Mouse (Mus musculus): ENCODE measurements around the gene Cnot11. TPM values are rescaled to one million over a fixed set of nuclear protein-coding genes. Genes with fewer than 3 reads are reported as not detected.

The Cnot11 gene
- total RNA-seq (2014; fragmentation: Nextera tagmentation) (16.3 and 28.7 TPM in 2 replicates), total RNA-seq (2017) (25.9 and 28.3 TPM in 2 replicates)

DNA sequence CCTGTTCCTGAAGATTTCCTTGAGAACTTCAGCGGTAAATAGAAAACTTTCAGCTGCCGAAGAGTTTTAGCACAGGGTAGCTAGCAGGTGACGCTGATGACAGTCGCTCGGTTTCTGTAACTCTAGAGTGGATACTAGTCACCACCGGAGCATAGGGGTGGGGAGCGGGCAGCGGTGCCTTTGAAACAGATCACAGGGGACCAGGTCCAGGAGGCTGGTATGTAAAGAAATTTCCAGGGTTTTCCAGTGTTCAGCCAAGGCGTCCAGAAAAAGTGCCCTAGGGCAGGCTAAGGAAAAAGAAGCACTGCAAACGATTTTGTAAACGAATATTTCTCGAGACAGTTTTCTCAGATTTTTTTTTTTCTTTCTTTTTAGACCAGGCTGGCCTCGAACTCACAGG, at the start of gene Cnot11:
Gene Cnot11, plus strand, starts transcription at position 162 of the 400 bp plus-strand sequence.
- ATAC-seq (replicated peaks; ENCODE audit: poor library complexity, severe bottlenecking) = no peak

DNA sequence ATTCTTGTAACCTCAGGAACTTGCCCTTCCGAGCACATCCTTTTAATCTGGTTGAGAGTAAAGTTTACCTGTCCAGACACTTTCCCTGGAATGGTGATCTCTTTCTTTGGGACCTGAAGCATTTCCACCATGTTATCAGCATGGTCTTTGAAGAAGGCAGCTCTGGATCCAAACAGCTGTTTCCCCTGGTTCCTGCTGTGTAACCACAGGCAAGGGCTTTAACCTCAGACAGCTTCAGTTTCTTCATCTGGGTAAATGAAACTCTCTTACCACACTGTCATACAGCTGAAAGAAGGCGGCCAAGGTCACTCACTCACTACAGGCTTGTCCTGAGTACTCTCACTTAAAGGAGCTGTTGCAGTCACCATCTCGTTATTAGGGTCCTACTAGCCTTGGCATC, 47.4 kb upstream of the Cnot11 start:
- peak; percentile 88 for ATAC-seq (replicated peaks; ENCODE audit: poor library complexity, severe bottlenecking)

DNA sequence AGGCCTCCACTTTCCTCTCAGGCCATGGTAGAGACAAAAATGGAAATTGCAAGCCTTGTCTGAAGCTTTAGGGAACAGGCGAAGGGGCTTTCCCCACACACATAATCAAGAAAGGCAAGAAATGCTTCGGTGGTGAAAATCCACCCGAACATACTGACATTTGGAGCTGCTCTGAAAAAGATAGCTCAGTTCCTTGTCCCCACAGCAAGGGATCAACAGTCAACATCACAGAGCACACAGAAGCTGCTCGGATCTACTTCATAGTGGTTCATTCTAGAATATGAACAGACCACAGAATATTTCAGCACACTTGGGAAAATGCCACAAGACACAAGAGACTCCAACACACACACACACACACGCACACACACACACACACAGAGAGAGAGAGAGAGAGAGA, 41.6 kb upstream of the Cnot11 start:
- peak; percentile 75 for ATAC-seq (replicated peaks; ENCODE audit: poor library complexity, severe bottlenecking)

DNA sequence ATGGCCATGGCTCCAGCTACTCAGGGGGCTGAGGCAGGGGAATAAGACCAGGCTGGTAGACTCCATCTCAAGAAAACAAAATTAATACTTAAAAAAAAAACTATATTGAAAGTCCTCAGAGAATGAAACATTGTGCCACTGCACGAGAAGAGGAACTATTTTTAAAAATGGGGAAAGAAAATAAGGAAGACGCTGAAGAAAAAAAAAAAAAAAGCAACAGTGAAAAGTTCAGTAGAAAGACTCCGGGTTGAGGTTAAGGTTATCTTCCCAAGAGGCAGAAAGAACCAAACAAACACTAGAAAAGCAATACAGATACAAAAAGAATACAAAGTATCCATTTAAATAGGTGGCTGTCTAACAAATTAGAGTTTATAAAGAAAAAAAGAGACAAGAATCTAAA, 41.1 kb upstream of the Cnot11 start:
- ATAC-seq (replicated peaks; ENCODE audit: poor library complexity, severe bottlenecking) = peak; percentile 55

DNA sequence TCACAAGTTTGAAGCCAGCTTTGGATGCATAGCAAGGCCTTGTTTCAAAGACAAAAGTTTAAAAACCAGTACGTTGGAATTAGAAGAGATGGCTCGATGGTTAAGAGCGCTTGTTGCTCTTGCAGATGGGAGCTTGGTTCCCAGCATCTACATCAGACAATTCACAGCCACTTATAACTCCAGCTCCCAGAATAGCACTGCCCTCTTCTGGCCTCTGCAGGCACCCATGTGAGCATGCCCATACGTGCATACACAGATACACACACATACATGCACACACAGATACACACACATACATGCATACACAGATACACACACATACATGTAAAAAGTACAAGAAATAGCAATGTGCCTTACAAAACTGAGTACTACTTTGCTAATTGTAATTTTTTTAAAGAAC, 37.8 kb upstream of the Cnot11 start:
- no peak for ATAC-seq (replicated peaks; ENCODE audit: poor library complexity, severe bottlenecking)

DNA sequence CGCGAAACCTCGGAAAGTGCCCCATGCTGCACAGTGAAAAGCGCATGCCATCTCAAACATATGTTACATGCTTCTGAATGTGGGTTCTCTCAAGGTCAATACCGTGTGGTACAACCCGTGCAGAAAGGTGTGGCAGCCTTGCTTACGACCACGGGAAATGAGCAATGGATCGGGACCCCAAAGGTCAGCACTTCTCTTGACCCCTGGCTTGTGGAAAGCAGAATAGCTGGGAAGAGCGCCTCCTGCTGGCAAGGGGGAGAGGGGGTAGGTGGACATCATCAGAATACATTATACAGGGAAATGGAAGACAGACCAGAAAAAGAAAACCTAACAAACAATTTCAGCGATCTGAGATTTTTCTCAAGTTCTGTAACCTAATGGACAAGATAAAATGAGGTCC, 37.0 kb upstream of the Cnot11 start:
- ATAC-seq (replicated peaks; ENCODE audit: poor library complexity, severe bottlenecking) = no peak

DNA sequence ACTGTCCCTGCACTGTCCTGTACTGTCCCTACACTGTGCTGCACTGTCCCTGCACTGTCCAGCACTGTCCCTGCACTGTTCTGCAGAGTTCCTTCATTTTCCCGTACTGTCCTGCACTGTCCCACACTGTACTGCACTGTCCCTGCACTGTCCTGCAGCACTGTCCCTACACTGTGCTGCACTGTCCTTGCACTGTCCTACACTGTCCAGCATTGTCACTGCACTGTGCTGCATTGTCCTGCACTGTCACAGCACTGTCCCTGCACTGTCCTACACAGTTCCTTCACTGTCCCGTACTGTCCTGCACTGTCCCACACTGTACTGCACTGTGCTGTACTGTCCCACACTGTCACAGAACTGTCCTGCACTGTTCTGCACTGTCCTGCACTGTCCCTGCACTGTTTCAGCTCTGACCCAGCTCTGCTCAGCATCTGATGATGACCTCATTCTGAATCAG, 35.3 kb upstream of the Cnot11 start:
- ATAC-seq (replicated peaks; ENCODE audit: poor library complexity, severe bottlenecking) = no peak

DNA sequence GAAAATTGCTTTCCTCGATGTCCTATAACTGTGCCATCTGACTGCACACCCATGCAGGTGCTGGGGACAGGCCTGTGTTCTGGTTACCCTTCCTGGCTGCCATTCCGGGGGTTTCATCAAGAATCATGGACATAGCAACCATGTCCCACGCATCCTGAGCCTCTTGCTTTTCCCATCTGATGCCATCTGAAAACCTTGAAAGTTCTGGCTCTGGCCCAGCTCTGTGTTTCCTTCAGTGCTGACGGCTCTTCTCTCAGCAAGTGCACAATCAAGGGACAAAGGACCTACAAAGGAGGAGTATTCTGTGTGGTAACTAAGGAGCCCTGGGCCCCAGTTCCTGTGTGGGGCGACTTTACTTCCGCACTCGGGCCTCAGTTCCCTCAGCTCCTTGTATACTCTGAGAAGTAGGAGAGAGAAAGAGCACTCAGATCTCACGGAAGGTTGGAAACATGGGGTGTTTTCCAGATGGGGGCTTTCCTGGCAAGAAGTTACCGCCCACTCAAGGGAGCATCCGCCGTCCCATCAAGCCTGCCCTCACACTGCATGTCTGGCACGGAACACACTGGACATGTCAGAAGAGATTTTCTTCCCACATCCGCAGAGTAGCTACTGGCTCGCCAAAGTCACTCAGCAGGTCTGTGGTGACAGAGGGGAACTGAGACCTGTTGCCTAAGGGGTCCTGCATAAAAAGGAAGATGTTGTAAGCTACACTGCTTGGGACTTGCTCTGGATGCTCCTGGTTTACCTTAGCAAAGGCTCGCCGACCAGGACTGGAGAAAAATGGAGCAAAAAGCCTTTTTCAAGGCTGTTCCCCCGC, 31.8 kb upstream of the Cnot11 start:
- peak; percentile 96 for ATAC-seq (replicated peaks; ENCODE audit: poor library complexity, severe bottlenecking)

DNA sequence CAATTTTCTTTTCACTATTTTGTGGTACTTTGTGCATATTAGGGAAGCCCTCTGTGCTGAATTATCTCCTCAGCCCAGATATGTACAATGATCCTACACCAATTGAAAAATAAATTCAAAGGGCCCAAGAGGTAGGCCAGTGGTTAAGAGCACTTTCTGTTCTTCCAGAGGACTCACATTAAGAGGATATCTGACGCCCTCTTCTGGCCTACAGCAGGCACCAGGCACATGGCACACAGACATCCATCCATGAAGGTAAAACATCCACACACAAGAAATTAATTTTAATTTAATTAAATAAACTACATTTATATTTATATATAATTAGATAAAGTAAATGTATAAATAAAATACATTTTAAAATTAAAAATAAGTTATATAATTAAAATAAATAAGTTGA, 30.5 kb upstream of the Cnot11 start:
- 0 out of 2 replicates have a peak, but pooled peaks have one; percentile 24 for ATAC-seq (replicated peaks; ENCODE audit: poor library complexity, severe bottlenecking)

DNA sequence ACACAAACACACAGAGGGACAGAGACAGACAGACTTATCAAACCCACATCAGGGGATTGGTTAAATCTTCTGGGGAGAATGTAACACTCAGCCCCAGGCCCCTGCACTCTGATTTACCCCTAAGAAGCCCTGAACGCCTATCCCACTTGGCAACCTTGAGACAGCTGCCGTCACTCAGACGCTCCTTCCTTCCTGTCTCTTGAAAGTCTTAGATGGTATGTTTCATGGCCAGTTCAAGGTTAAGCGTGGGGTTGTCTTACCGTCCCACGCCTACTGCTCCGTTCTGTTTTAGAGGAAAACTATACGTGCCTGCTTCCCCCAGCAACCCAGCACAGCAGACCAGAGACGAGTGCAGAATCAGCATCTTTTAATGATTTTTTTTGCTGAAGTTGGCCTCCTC, 29.2 kb upstream of the Cnot11 start:
- no peak for ATAC-seq (replicated peaks; ENCODE audit: poor library complexity, severe bottlenecking)

DNA sequence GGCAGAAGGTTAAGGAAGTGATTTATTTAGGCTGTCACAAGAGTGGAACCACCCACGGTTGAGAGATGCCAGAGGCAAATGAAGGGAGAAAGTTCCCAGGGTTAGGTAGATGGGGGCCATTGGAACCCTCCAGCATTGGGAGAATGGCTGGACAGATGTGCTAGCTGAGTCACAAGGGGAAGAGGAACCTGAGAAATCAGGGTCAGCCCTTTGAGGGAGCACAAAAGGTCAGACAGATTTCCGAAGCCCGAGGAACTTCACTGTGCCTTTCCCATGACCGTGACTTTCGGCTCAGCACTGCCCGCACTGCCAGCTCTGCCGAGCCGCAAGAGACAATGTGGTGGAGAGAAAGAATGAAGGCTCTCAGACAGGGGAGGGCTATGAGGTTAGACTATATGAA, 23.0 kb upstream of the Cnot11 start:
- ATAC-seq (replicated peaks; ENCODE audit: poor library complexity, severe bottlenecking) = no peak

DNA sequence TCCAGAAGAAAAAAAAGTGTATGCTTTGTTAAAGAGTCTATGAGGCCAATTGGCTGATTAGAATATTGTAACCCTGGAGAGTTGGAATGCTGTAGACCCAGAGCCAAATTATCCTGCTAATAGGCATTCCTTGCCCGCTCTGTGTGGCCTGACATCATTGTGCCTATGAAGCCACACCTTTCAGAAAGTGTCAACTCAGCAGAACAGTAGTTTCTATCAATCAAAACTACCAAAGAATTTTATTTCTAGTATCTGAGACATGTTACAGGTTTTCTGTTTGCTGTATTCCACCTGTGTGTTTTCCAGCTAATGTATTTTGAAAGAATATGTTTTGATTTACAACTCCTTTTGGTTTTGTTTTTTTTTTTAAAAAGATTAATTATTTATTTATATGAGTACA, 22.6 kb upstream of the Cnot11 start:
- ATAC-seq (replicated peaks; ENCODE audit: poor library complexity, severe bottlenecking) = no peak

DNA sequence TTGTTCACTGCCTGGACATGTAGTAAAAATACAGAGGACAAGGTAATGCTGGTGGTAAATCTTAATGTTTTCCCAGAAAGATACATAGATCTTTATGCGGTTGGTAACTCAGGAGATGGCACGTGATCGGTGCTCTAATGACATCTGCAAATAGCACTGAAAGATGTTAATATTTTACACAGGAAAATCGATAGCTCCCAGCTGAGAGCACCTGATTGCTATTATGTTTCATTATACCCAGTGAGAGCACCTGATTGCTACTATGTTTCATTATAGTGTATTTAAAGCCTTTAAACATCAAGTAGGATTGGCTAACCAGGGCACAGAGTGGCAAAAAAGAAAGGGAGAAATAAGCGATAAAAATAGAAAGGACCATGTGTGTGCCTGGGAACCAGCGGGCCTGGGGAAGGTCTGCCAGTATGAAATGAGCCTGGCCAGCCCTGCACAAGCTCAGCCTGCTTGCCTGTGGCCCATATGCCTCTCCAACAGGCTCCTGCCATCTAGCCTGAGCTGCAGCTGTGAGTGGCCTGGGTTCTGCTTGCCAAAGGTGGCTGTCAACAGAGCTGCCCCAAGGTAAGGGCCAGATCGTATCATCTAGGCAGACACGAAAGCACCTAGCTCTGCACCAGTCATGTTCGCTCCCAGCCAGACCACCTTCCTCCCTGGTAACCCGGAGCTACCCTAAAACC, 19.3 kb upstream of the Cnot11 start:
- no peak for ATAC-seq (replicated peaks; ENCODE audit: poor library complexity, severe bottlenecking)

DNA sequence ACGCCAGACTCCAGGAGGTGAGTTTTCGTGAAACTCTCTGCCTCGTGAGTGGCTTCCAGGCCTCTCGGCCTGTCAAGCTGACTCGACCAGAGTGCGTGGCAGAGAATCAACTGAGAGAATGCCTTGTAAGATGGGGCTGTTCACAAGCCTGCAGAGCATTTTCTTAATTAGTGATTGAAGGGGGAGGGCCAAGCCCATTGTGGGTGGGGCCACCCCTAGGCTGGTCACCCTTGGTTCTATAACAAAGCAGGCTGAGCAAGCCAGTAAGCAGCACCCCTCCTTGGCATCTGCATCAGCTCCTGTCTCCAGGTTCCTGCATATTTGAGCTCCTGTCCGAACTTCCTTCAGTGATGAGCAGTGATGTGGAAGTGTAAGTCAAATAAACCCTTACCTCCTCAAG, 13.5 kb upstream of the Cnot11 start:
- no peak for ATAC-seq (replicated peaks; ENCODE audit: poor library complexity, severe bottlenecking)

DNA sequence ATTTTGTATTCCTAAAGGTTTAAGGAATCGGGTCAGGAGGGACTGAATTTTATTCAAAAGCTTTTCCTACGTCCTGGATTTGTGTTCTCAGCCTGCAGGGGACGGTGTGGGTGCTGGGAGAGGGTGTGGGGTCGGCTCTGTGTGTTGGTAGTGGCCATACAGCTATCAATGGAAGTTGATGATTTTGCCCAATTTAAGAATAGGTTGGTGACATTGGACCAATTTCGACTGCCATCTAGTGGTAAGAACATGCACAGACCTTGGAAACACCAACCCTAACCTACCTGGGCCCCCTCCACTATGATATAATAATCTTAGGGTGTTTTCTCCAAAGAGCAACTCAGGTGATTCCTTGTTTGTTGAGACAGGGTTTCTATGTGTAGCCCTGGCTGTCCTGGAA, 12.3 kb upstream of the Cnot11 start:
- peak; percentile 24 for ATAC-seq (replicated peaks; ENCODE audit: poor library complexity, severe bottlenecking)

DNA sequence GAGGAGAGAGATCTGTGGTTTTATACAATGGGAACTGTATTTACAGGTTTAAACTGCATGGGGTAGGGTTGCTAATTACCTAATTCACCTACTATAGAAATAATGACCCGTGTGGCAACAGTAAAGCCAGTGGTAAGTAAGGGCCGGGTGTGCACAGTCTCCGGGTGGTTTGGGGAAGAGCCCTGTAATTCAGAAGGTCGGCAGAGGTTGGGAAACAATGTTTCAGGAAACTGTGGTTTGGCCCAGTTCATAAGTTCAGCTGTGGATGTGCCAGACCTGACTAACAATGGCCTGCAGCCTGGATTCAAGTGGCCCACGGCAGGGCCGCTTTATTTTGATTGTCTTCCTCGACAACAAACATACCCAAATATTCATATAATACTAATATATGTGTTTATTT, 9.0 kb upstream of the Cnot11 start:
- peak; percentile 90 for ATAC-seq (replicated peaks; ENCODE audit: poor library complexity, severe bottlenecking)

DNA sequence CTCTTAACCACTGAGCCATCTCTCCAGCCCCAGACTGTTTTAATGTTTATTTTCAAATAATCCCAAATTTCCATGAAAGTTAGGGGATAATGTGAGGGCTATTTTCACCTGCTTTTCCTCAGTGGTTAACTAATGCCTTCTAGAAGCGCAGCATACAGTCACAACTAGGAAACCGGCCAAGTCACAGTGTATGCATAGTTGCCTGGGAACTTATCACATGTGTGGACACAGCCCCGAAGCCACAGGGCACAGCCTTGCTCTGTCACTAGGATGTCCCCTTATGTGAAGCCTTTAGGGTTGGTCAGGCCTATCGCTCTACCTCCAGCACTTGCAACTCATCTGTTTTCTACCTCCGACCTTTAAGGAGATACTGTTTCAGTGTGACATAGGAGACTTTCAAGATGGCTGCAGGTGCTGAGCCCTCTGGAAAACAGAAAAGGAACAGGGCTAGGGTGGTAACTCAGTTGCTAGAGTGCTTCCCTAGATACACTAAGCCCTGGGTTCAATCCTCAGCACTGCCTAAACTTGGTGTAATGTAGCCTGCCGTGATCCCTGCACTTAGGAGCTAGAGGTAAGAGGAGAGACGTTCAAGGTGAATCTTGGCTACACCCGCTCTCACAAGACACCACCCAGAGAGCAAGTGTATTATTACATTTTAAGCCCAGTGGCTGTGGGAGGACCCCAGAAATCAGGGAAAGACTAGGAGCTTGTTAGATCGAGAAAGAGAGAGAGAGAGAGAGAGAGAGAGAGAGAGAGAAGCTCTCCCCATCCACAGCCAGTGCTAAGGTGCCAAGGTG, 8.2 kb upstream of the Cnot11 start:
- ATAC-seq (replicated peaks; ENCODE audit: poor library complexity, severe bottlenecking) = peak; percentile 24

DNA sequence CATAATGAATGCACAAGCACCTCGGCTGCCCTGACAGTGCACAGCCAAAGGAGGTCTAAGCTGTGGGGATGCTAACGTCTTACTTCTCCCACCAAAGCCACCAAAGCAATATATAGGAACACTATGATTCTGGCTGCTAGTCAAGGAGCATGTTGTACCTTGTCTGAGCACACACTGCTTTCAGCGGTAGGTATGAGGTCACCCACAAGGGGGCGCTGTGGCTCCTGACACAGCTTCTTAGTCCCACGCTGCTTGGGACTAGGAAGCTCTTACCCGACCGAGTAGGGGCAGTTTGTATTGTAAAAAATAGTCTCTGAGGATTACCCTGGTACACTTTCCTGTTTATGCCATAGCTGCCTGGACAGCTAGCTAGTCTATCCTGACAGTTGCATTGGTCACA, 7.4 kb upstream of the Cnot11 start:
- peak; percentile 51 for ATAC-seq (replicated peaks; ENCODE audit: poor library complexity, severe bottlenecking)

DNA sequence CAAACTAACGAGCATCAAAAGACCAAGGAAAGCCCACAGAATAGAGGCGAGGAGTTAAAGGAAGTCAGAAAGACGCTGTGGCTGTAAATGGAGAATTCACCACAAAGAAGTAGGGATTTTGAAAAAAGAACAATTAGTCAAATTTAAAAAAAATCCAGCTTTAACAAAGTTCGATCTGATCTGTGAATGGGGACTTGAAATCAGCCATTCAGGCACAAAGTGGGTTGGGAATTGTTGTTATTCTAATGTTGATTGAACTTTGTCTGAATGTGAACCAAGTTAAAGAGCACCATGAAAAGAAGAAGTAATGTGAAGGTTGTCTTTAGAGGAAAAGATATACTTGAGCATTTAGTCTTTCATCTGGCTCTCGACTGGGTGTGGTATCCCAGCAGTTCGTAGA, 6.5 kb upstream of the Cnot11 start:
- no peak for ATAC-seq (replicated peaks; ENCODE audit: poor library complexity, severe bottlenecking)

DNA sequence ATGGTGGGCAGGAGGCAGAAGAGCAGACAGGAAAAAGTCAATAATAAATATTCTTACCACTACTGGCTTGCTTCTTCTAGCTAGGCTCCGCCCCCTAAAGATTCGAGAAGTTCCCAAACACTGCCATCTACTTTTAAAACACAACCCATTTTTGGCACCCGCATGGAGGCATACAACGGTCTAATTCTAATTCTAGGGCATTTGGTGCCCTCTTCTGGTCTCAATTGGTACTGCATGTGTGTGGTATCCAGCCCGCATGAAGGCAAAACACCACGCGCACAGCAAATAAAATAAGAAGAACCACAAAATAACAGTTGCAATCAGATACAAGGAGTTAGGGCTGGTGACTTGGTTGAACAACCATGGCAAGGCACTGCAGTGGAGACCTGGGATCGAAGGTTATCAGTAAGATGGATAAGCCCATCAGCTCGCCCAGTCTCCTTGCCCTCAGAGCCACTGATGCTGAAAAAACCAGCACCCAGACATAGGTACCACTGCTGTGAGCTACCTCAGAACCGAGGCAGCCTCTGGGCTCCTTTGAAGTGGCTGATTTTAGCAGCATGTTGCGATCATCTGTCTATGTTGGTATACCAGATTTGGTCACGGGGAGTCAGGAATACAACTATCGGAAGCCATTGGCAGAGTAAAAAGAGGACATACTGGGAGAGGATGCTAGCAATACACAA, 4.4 kb upstream of the Cnot11 start:
- peak; percentile 57 for ATAC-seq (replicated peaks; ENCODE audit: poor library complexity, severe bottlenecking)

All from granulocyte monocyte progenitor cell, adult 5-6 weeks (primary cell).